Mouse (Mus musculus) midbrain, embryonic 16.5 days (tissue): Measurements from ENCODE around the gene Rdh9. TPM values are rescaled to one million over a fixed set of nuclear protein-coding genes. Genes with fewer than 3 reads are reported as not detected.
"Not testable (repeated sequence)": the region's sequence is repeated elsewhere in the genome, so short reads cannot be mapped to it uniquely, and the experiment has no call there.

ENCODE experiments used
- ATAC-seq: fragments of 200-750 bp; cut with Nextera tagmentation; 2 replicates; pipeline ENCODE4 v1.8.0; 2017; ENCODE audit warnings: moderate TSS enrichment
- H3K27ac ChIP-seq: fragments of 300-500 bp; sonication (generic); 2 replicates; pipeline ENCODE4 v1.5.1; 2014; ENCODE audit warnings: mild to moderate bottlenecking, low read length, mixed read lengths
- H3K27me3 ChIP-seq: fragments of 300-500 bp; sonication (generic); 2 replicates; pipeline ENCODE4 v1.6.1; 2014; ENCODE audit warnings: low read depth, low read length, mixed read lengths; ENCODE audit not compliant: control insufficient read depth, insufficient read depth
- H3K36me3 ChIP-seq: fragments of 300-500 bp; sonication (generic); 2 replicates; pipeline ENCODE4 v1.6.1; 2014; ENCODE audit warnings: mild to moderate bottlenecking, low read length, moderate library complexity, mixed read lengths; ENCODE audit not compliant: control insufficient read depth, insufficient read depth
- H3K4me1 ChIP-seq: fragments of 300-500 bp; sonication (generic); 2 replicates; pipeline ENCODE4 v1.6.1; 2014; ENCODE audit warnings: mild to moderate bottlenecking, low read length, mixed read lengths; ENCODE audit not compliant: control insufficient read depth, insufficient read depth
- H3K4me2 ChIP-seq: fragments of 300-500 bp; sonication (generic); 2 replicates; pipeline ENCODE4 v1.6.1; 2014; ENCODE audit warnings: mild to moderate bottlenecking, low read length, mixed read lengths
- H3K4me3 ChIP-seq: fragments of 300-500 bp; sonication (generic); 2 replicates; pipeline ENCODE4 v1.5.1; 2014; ENCODE audit warnings: low read depth, mild to moderate bottlenecking, low read length, moderate library complexity, mixed read lengths
- H3K9ac ChIP-seq: fragments of 300-500 bp; sonication (generic); 2 replicates; pipeline ENCODE4 v1.6.1; 2014; ENCODE audit warnings: low read depth, low read length, mixed read lengths
- H3K9me3 ChIP-seq: fragments of 300-500 bp; sonication (generic); replicated peaks from 2 replicates; pipeline ENCODE4 v1.6.1; 2014; ENCODE audit warnings: mild to moderate bottlenecking, low read length, mixed read lengths; ENCODE audit not compliant: control insufficient read depth, poor library complexity, severe bottlenecking
- WGBS: fragments of 180-500 bp; shearing (Covaris S2); extraction: QIAGEN DNeasy Blood & Tissue Kit; methylation state at CpG from one replicate; pipeline ENCODE4 v1.1.7; 2014; 5-methylcytosine and 5-hydroxymethylcytosine counted together
- polyA plus RNA-seq: library from polyadenylated mRNA; unstranded; fragments of >200 nt; fragmentation: Nextera tagmentation; extraction: Ambion mirVana; gene quantifications from 2 replicates; pipeline ENCODE4 v1.2.1, GENCODE M21; 2015

Gene Rdh9
- polyA plus RNA-seq, 1 experiment from 2014 or later: not detected

GRCm38 (mm10) chr10:127782321-127782720 is 6.1 kb downstream of the Rdh9 start:
- not testable (repeated sequence) for H3K4me3 ChIP-seq, H3K4me2 ChIP-seq, H3K9me3 ChIP-seq, H3K4me1 ChIP-seq, ATAC-seq, H3K36me3 ChIP-seq, H3K9ac ChIP-seq, H3K27me3 ChIP-seq, H3K27ac ChIP-seq
- WGBS: 95% methylated on average over 17 of the region's 17 CpGs

DNA sequence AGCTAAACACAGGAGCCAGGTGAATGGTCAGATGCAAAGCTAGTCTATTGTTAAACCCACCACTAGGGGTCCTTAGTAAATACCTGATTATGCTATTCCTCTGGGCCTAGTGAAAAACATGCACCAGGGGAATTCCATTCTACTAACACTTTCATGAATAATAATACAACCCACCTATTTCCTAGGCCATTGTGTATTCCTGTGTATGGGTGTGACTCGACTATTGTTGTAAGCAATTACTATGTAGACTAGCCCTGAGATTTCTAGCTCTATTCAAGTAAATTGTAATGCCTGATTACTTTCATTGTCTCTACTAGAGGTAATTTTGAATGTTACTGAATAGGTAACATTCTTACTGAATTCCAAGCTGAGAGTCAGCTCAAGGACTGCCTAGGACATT is 9.2 kb downstream of the Rdh9 start:
- H3K4me3 ChIP-seq, H3K27me3 ChIP-seq, H3K36me3 ChIP-seq, H3K4me1 ChIP-seq, H3K4me2 ChIP-seq, H3K9ac ChIP-seq, H3K27ac ChIP-seq, H3K9me3 ChIP-seq, ATAC-seq: not testable (repeated sequence)
- 81% methylated on average over 1 of the region's 1 CpGs for WGBS

DNA sequence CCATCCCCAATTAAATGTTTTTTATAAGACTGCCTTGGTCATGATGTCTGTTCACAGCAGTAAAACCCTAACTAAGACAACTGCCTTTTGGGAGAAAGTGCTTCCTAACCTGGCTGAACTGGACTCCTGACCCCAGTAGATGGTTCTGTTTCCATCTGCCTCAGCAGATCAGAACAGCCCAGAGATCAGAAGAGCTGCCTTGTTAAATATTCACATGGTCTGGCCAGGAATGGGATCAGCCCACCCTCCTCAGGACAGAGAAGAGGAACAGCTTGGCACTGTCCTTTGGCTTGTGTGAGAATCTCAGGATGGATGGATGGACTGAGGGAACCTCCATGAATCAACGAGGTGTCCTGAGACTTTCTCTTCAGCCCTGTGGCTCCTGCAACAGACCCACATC is 23.1 kb downstream of the Rdh9 start:
- Histone ChIP-seq H3K36me3 (no peaks in the 10 kb centered on the region), H3K27me3 (no peaks in the 10 kb centered on the region), H3K9me3 (no peaks in the 10 kb centered on the region), H3K4me3 (no peak overlapping the region), H3K4me2 (no peak overlapping the region), H3K4me1 (no peaks in the 10 kb centered on the region), H3K9ac (no peak overlapping the region), H3K27ac (no peak overlapping the region)
- WGBS: 72% methylated on average over 1 of the region's 1 CpGs
- ATAC-seq: no peak

GRCm38 (mm10) chr10:127800891-127801290 is 24.7 kb downstream of the Rdh9 start, which contains the start of gene Rdh16:
Gene Rdh16 (plus strand): TSS chr10:127801152.
- H3K27ac ChIP-seq: no peak within 1 kb of the TSS
- H3K27me3 ChIP-seq: no peaks in the 10 kb centered on the region
- WGBS: 92% methylated on average over 6 of the region's 6 CpGs
- no peaks in the 10 kb centered on the region for H3K4me1 ChIP-seq
- no peak within 1 kb of the TSS for H3K4me2 ChIP-seq
- no peak within 1 kb of the TSS for H3K9ac ChIP-seq
- no peak for ATAC-seq
- no peaks in the 10 kb centered on the region for H3K9me3 ChIP-seq
- H3K36me3 ChIP-seq: no peaks in the 10 kb centered on the region
- H3K4me3 ChIP-seq: no peak within 1 kb of the TSS

DNA sequence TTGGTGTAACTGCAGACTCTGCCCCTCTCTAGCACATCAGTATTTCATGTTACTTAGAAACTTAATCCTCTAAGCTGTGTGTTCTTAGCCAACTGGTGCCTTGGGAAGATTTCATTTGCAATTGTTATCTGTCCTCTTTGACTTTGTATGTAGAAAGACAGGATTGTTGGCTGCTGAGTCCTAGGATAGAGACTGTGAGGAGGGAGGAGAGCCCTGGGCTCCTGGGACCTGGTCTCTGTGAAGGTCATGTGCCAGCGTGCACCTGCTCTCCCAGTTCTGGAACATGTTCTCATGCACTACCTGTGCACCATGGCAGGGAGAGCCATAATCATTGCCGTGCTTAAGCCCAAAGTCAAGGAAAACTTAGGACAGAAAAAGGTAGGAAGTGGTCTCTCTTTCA is 25.4 kb downstream of the Rdh9 start:
- no peaks in the 10 kb centered on the region for H3K36me3 ChIP-seq
- H3K4me3 ChIP-seq: no peak overlapping the region
- H3K4me1 ChIP-seq: no peaks in the 10 kb centered on the region
- 93% methylated on average over 2 of the region's 2 CpGs for WGBS
- H3K27me3 ChIP-seq: no peaks in the 10 kb centered on the region
- H3K4me2 ChIP-seq: no peak overlapping the region
- H3K9ac ChIP-seq: no peak overlapping the region
- H3K9me3 ChIP-seq: no peaks in the 10 kb centered on the region
- H3K27ac ChIP-seq: no peak overlapping the region
- no peak for ATAC-seq

DNA sequence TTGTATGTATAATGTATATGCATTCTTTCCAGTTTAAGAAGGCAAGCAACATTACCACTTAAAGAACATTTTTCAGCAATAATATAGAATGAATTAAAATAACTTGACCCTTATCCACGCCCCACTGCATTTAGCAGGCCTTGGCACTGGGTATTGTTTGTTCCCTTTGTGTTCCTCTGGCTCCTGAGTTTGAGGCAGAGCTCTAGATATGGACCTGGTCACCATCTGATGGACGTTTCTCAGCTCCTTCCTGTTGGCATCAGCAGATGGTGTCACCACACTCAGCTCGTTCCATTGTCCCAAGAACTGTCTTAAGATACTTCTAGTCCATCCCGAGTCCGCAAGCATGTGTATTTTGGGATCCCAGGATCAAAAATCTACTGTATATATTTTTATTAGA is 26.1 kb downstream of the Rdh9 start:
- Histone ChIP-seq H3K4me1 (no peaks in the 10 kb centered on the region), H3K27me3 (no peaks in the 10 kb centered on the region), H3K4me3 (no peak overlapping the region), H3K27ac (no peak overlapping the region), H3K9ac (no peak overlapping the region), H3K9me3 (no peaks in the 10 kb centered on the region), H3K4me2 (no peak overlapping the region), H3K36me3 (no peaks in the 10 kb centered on the region)
- ATAC-seq: no peak
- WGBS: 84% methylated on average over 5 of the region's 5 CpGs

GRCm38 (mm10) chr10:127804416-127804815 is 28.2 kb downstream of the Rdh9 start:
- no peaks in the 10 kb centered on the region for H3K9me3 ChIP-seq
- no peaks in the 10 kb centered on the region for H3K27me3 ChIP-seq
- H3K4me3 ChIP-seq: no peak overlapping the region
- H3K4me2 ChIP-seq: no peak overlapping the region
- WGBS: 50% methylated on average over 7 of the region's 7 CpGs
- no peaks in the 10 kb centered on the region for H3K36me3 ChIP-seq
- H3K4me1 ChIP-seq: no peaks in the 10 kb centered on the region
- no peak overlapping the region for H3K9ac ChIP-seq
- ATAC-seq: no peak
- H3K27ac ChIP-seq: no peak overlapping the region

- Histone ChIP-seq H3K36me3 (no peaks in the 10 kb centered on the region), H3K4me3 (no peak overlapping the region), H3K9ac (no peak overlapping the region), H3K27ac (no peak overlapping the region), H3K4me2 (no peak overlapping the region), H3K27me3 (no peaks in the 10 kb centered on the region), H3K4me1 (no peaks in the 10 kb centered on the region), H3K9me3 (peaks cover 2% of the 10 kb centered on the region)
- ATAC-seq: no peak
Observed at GRCm38 (mm10) chr10:127815888-127816287, 39.7 kb downstream of the Rdh9 start.

GRCm38 (mm10) chr10:127817268-127817910 is 41.2 kb downstream of the Rdh9 start:
- not testable (repeated sequence) for H3K36me3 ChIP-seq, H3K27me3 ChIP-seq, H3K9me3 ChIP-seq, H3K4me2 ChIP-seq, H3K9ac ChIP-seq, H3K4me1 ChIP-seq, H3K27ac ChIP-seq, ATAC-seq, H3K4me3 ChIP-seq
- 79% methylated on average over 4 of the region's 4 CpGs for WGBS
